Mouse (Mus musculus) embryonic facial prominence, embryonic 11.5 days (tissue): Measurements from ENCODE around the gene Gm28047. TPM values are rescaled to one million over a fixed set of nuclear protein-coding genes. Genes with fewer than 3 reads are reported as not detected.
A peak's percentile ranks its signal among the peaks of the same experiment; 100 is the strongest.

Source experiments
- ATAC-seq: fragments of 200-750 bp; cut with Nextera tagmentation; replicated peaks from 2 replicates; pipeline ENCODE4 v1.8.0; 2017; ENCODE audit warnings: low read depth; ENCODE audit not compliant: insufficient number of reproducible peaks, low FRiP score, low TSS enrichment
- DNase-seq: peaks from one replicate; pipeline ENCODE4 v3.0.0-alpha.2; 2015; ENCODE audit warnings: low spot score
- H3K27ac ChIP-seq: fragments of 300-500 bp; sonication (generic); replicated peaks from 2 replicates; pipeline ENCODE4 v1.5.1; 2014; ENCODE audit warnings: mild to moderate bottlenecking, low read depth, low read length, control low read depth
- H3K27me3 ChIP-seq: fragments of 300-500 bp; sonication (generic); 2 replicates; pipeline ENCODE4 v1.6.1; 2014; ENCODE audit warnings: mild to moderate bottlenecking, low read length, moderate library complexity, mixed read lengths; ENCODE audit not compliant: control insufficient read depth, insufficient read depth
- H3K36me3 ChIP-seq: fragments of 300-500 bp; sonication (generic); replicated peaks from 2 replicates; pipeline ENCODE4 v1.6.1; 2014; ENCODE audit warnings: low read depth, mild to moderate bottlenecking, low read length, moderate library complexity, mixed read lengths; ENCODE audit not compliant: control insufficient read depth, insufficient read depth
- H3K4me1 ChIP-seq: fragments of 300-500 bp; sonication (generic); 2 replicates; pipeline ENCODE4 v1.6.1; 2014; ENCODE audit warnings: low read length, mixed read lengths; ENCODE audit not compliant: control insufficient read depth, insufficient read depth
- H3K4me2 ChIP-seq: fragments of 300-500 bp; sonication (generic); 2 replicates; pipeline ENCODE4 v1.6.1; 2014; ENCODE audit warnings: low read depth, mild to moderate bottlenecking, control low read depth, low read length, moderate library complexity
- H3K4me3 ChIP-seq: fragments of 300-500 bp; sonication (generic); 2 replicates; pipeline ENCODE4 v1.5.1; 2014; ENCODE audit warnings: low read depth, low read length, control low read depth
- H3K9ac ChIP-seq: fragments of 300-500 bp; sonication (generic); replicated peaks from 2 replicates; pipeline ENCODE4 v1.6.1; 2014; ENCODE audit warnings: mild to moderate bottlenecking, control low read depth, low read length
- H3K9me3 ChIP-seq: fragments of 300-500 bp; sonication (generic); replicated peaks from 2 replicates; pipeline ENCODE4 v1.6.1; 2016; ENCODE audit warnings: mild to moderate bottlenecking, low read length, inconsistent platforms, mixed read lengths; ENCODE audit not compliant: control insufficient read depth
- WGBS: fragments of 180-500 bp; shearing (Covaris S2); extraction: QIAGEN DNeasy Blood & Tissue Kit; methylation state at CpG from one replicate; pipeline ENCODE4 v1.1.7; 2014; 5-methylcytosine and 5-hydroxymethylcytosine counted together
- polyA plus RNA-seq: library from polyadenylated mRNA; unstranded; fragments of >200 nt; fragmentation: Nextera tagmentation; extraction: Ambion mirVana; gene quantifications from 2 replicates; pipeline ENCODE4 v1.2.1, GENCODE M21; 2014

Gene Gm28047
- polyA plus RNA-seq, 1 experiment from 2014 or later, result 0.20 TPM

DNA sequence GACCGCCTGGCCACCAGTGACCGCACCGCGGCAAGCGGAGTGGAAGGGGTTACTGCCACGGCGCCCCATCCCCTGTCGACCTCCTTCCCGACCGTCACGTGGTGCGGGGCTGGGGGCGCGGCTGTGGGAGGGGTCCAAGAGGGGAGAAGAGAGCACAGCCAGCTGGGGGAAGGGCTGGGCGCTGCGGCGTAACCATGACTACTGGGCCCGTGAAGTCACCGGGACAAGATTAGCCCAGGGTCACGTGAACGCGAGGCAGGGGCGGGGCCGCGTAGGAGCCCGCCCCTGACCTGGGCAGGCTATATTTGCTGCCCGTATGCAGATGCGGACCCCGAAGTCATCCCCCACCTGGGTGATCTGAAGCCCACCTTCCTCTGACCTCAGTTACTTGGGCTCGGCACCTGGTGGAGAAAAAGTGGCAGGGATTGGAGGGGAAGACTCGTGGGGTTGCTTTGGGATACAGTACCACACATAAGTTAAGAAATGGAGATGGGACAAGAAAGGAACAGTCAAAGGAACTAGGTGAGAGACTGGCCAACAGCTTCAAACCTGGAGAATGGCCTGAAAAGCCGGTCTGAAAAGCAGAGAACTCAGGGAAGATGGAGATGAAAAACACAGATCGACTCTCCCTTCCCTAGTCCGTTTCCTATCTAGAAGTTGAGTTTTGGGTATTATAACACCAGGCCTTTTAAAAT lies 114.1 kb downstream of the Gm28047 start:
- Histone ChIP-seq H3K9me3 (no peaks in the 10 kb centered on the region), H3K27me3 (no peaks in the 10 kb centered on the region), H3K4me1 (peaks cover 8% of the 10 kb centered on the region), H3K4me3 (peak overlapping the region; percentile 57), H3K36me3 (no peaks in the 10 kb centered on the region), H3K27ac (peak overlapping the region; percentile 67), H3K4me2 (peak overlapping the region; percentile 81), H3K9ac (peak overlapping the region; percentile 68)
- DNase-seq (peak; percentile 96), ATAC-seq (peak; percentile 90)
- 3% methylated on average over 34 of the region's 34 CpGs for WGBS

- peak; percentile 26 for DNase-seq
- Histone ChIP-seq H3K27me3 (no peaks in the 10 kb centered on the region), H3K4me2 (peak overlapping the region; percentile 81), H3K4me3 (peak overlapping the region; percentile 57), H3K4me1 (peaks cover 8% of the 10 kb centered on the region), H3K36me3 (no peaks in the 10 kb centered on the region), H3K9ac (peak overlapping the region; percentile 68), H3K9me3 (no peaks in the 10 kb centered on the region), H3K27ac (peak overlapping the region; percentile 67; the same call in 1 of the 2 replicates)
- peak; percentile 57 for ATAC-seq
- 6% methylated on average over 9 of the region's 9 CpGs for WGBS
Observed at GRCm38 (mm10) chr15:102510110-102510509, 114.8 kb downstream of the Gm28047 start.

DNA sequence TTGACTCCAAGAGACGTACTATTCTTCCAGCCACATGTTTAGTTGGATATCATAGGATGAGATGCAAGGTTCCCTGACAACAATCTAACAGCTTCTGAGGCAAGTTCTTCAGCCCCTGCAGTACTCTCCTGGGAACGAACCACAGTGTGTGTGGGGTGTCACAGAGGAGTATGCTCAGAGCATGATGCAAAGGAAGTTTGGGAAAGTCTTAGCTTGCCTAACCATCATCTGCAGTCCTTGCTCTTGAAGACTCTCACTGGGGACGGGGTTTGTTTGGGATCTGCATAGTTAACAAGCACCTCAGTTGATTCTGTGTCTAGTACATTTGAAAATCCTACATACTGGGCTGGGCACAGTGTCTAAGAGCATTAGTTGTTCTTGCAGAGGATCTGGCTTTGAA lies 116.5 kb downstream of the Gm28047 start:
- no peak for DNase-seq
- no peaks in the 10 kb centered on the region for H3K27me3 ChIP-seq
- H3K36me3 ChIP-seq, result peaks cover 3% of the 10 kb centered on the region; the same call in 1 of the 2 replicates
- ATAC-seq, result no peak
- H3K9me3 ChIP-seq, result no peaks in the 10 kb centered on the region
- no peak overlapping the region for H3K9ac ChIP-seq
- H3K4me1 ChIP-seq, result peaks cover 8% of the 10 kb centered on the region
- no peak overlapping the region for H3K4me3 ChIP-seq
- no peak overlapping the region for H3K27ac ChIP-seq
- no peak overlapping the region for H3K4me2 ChIP-seq
- 86% methylated on average over 3 of the region's 3 CpGs for WGBS

DNA sequence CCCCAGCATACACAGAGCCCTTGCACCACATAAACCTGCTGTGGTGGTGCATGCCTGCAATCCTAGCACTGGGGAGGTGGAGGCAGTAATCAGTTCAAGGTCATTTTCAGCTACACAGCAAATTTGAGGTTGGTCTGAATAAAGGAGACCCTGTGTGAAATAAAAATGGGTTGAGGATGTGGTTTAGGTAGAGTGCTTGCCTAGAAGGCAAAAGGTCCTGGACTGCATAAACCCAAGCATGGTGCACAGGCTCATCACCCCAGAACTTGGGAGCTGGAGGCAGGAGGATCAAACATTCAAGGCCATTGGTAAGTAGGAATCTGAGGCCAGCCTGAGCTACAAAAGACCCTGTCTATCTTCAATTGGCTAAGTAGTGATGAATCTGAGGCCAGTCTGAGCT lies 117.3 kb downstream of the Gm28047 start:
- DNase-seq (no peak), ATAC-seq (no peak)
- Histone ChIP-seq H3K4me3 (no peak overlapping the region), H3K4me2 (no peak overlapping the region), H3K36me3 (peaks cover 3% of the 10 kb centered on the region; the same call in 1 of the 2 replicates), H3K9ac (no peak overlapping the region), H3K9me3 (no peaks in the 10 kb centered on the region), H3K27me3 (no peaks in the 10 kb centered on the region), H3K27ac (no peak overlapping the region), H3K4me1 (peaks cover 8% of the 10 kb centered on the region)

- Histone ChIP-seq H3K27me3 (no peaks in the 10 kb centered on the region), H3K4me1 (peaks cover 6% of the 10 kb centered on the region), H3K4me3 (no peak overlapping the region), H3K9ac (no peak overlapping the region), H3K4me2 (no peak overlapping the region), H3K36me3 (peaks cover 6% of the 10 kb centered on the region; the same call in 1 of the 2 replicates), H3K9me3 (no peaks in the 10 kb centered on the region), H3K27ac (no peak overlapping the region)
- DNase-seq, result no peak
- WGBS, result 94% methylated on average over 1 of the region's 1 CpGs
- no peak for ATAC-seq
Observed at GRCm38 (mm10) chr15:102506864-102507263, 118.0 kb downstream of the Gm28047 start.

- no peak overlapping the region for H3K4me3 ChIP-seq
- H3K27ac ChIP-seq, result no peak overlapping the region
- WGBS, result 66% methylated on average over 2 of the region's 2 CpGs
- peaks cover 9% of the 10 kb centered on the region for H3K36me3 ChIP-seq
- peaks cover 2% of the 10 kb centered on the region for H3K4me1 ChIP-seq
- DNase-seq (no peak), ATAC-seq (no peak)
- no peaks in the 10 kb centered on the region for H3K27me3 ChIP-seq
- no peak overlapping the region for H3K4me2 ChIP-seq
- H3K9ac ChIP-seq, result no peak overlapping the region
- H3K9me3 ChIP-seq, result no peaks in the 10 kb centered on the region
Observed at GRCm38 (mm10) chr15:102506464-102506830, 118.4 kb downstream of the Gm28047 start.

GRCm38 (mm10) chr15:102505770-102506463 lies 119.0 kb downstream of the Gm28047 start:
- no peak overlapping the region for H3K4me3 ChIP-seq
- no peak overlapping the region for H3K27ac ChIP-seq
- ATAC-seq (no peak), DNase-seq (no peak)
- H3K36me3 ChIP-seq, result peaks cover 14% of the 10 kb centered on the region
- no peaks in the 10 kb centered on the region for H3K27me3 ChIP-seq
- H3K9me3 ChIP-seq, result no peaks in the 10 kb centered on the region
- H3K4me1 ChIP-seq, result no peaks in the 10 kb centered on the region; the same call in 1 of the 2 replicates
- H3K4me2 ChIP-seq, result no peak overlapping the region
- no peak overlapping the region for H3K9ac ChIP-seq
- 91% methylated on average over 9 of the region's 9 CpGs for WGBS

DNA sequence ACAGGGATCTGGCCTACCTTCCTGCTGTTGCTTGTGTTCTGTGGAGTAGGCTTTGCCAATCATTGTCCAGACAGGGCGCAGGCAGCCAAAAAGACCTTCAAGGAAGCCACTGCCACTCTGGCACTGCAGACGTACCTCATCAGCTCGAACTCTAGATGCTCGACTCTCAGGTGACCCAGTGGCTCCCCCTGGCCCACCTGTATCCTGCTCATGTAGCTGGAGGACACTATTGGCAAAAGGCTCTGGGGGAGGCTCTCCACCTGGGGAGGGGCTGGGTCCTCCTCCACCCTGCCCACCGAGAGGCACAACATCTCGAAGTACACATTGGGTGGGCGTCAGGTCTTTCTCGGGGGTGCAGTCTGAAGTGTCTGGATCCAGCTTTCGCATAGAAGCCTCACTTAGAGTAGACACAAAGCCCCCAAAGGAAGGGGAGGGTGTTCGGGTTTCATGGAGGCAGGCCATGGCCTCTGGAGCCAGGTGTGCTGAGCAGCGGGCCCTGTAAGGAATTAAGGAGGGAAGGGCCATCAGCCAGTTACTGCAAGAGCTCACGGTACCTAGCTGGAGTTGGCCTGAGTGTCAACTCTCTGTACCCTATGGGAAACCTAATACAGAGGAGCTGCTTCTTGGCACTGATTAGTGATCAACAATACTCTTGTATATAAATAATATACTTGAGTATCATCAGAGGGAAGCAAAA lies 119.6 kb downstream of the Gm28047 start:
- 76% methylated on average over 12 of the region's 12 CpGs for WGBS
- DNase-seq, result no peak
- H3K36me3 ChIP-seq, result peaks cover 15% of the 10 kb centered on the region
- H3K4me2 ChIP-seq, result no peak overlapping the region
- no peak overlapping the region for H3K9ac ChIP-seq
- H3K4me3 ChIP-seq, result no peak overlapping the region
- H3K27me3 ChIP-seq, result no peaks in the 10 kb centered on the region
- no peak overlapping the region for H3K27ac ChIP-seq
- no peaks in the 10 kb centered on the region for H3K9me3 ChIP-seq
- H3K4me1 ChIP-seq, result no peaks in the 10 kb centered on the region; the same call in 1 of the 2 replicates
- ATAC-seq, result no peak
